ENCODE assay signal across 10 mouse cellular contexts in the genomic region with DNA sequence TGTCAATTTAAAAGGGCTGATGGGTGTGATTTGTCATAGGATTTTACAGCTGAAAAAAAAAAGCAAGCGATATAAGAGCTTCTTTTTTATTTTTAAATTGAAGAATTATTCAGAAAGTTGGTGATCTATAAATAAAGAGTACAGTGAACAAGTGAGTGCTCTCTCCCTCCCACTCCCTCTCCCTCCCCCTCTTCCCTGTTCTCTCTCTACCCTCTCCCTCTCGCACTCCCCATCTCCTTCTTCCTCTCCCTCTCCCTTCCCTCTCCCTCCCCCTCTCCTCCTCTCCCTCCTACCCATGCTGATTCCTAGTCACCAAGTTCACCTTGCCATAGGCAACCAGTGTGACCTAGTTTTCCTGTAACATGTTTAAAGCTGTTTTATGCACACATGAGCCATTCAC.
"Had no signal": no experiment of that assay in that cellular context is flagged by ENCODE, and none has a peak within 500 bp of the region (broad histone marks: within the 10 kb centered on the region; RNA-seq: fewer than 3 reads in every experiment).

No protein-coding gene starts in this region.

- H3K9ac ChIP-seq: limb, embryonic 13.5 days; liver, embryonic 14.5 days; midbrain, embryonic 13.5 days; neural tube, embryonic 12.5 days had no signal

- H3K4me2 ChIP-seq: limb, embryonic 13.5 days; midbrain, embryonic 13.5 days; neural tube, embryonic 12.5 days had no signal

- DNase-seq: left cerebral cortex, postnatal 4 days; lung, adult 18-20 months; lung, postnatal 36 days; thymus, adult 18-20 months; thymus, postnatal 14 days had no signal

- H3K27ac ChIP-seq: hindbrain, postnatal 0 days; limb, embryonic 13.5 days; liver, embryonic 14.5 days; midbrain, embryonic 13.5 days; neural tube, embryonic 12.5 days had no signal

- ATAC-seq: midbrain, embryonic 13.5 days had no signal

- H3K36me3 ChIP-seq: limb, embryonic 13.5 days; midbrain, embryonic 13.5 days; neural tube, embryonic 12.5 days had no signal

- H3K4me3 ChIP-seq: limb, embryonic 13.5 days; midbrain, embryonic 13.5 days; neural tube, embryonic 12.5 days had no signal

- H3K27me3 ChIP-seq: limb, embryonic 13.5 days; midbrain, embryonic 13.5 days; neural tube, embryonic 12.5 days had no signal

- H3K4me1 ChIP-seq: midbrain, embryonic 13.5 days; neural tube, embryonic 12.5 days had no signal

- H3K9me3 ChIP-seq: limb, embryonic 13.5 days; midbrain, embryonic 13.5 days; neural tube, embryonic 12.5 days had no signal
